Mouse (Mus musculus): ENCODE data around the gene Chsy1. TPM values are rescaled to one million over a fixed set of nuclear protein-coding genes. Genes with fewer than 3 reads are reported as not detected.

Gene Chsy1
- total and polyA plus RNA-seq, 2 experiments from 2014 or later: 8.7 to 49.9 TPM

- H3K27me3 ChIP-seq (ENCODE audit: insufficient read depth, low read length): no peaks in the 10 kb centered on the region
- H3K9me3 ChIP-seq (ENCODE audit: low read length): no peaks in the 10 kb centered on the region
- peaks cover 24% of the 10 kb centered on the region for H3K4me1 ChIP-seq (ENCODE audit: insufficient read depth)
- H3K4me3 ChIP-seq (ENCODE audit: low read depth, low read length): no peak overlapping the region
- 86% methylated on average over 4 of the region's 4 CpGs for WGBS
- H3K36me3 ChIP-seq (ENCODE audit: insufficient read depth): no peaks in the 10 kb centered on the region
- ATAC-seq (no peak), DNase-seq (no peak)
- H3K27ac ChIP-seq (ENCODE audit: low read depth, low read length): no peak overlapping the region
- no peak overlapping the region for H3K9ac ChIP-seq
- no peak for TF ChIP-seq CTCF (IDR thresholded peaks at IDR 0.05; ENCODE audit: low read depth)
- no peak overlapping the region for H3K4me2 ChIP-seq (ENCODE audit: low read depth)
Measured at GRCm38 (mm10) chr7:66137309-66137708, 28.0 kb downstream of the Chsy1 start.

GRCm38 (mm10) chr7:66138301-66138700 is 29.0 kb downstream of the Chsy1 start:
- TF ChIP-seq CTCF (IDR thresholded peaks at IDR 0.05; ENCODE audit: low read depth): no peak
- Histone ChIP-seq H3K4me1 (ENCODE audit: insufficient read depth) (peaks cover 30% of the 10 kb centered on the region), H3K9ac (no peak overlapping the region), H3K27me3 (ENCODE audit: insufficient read depth, low read length) (no peaks in the 10 kb centered on the region), H3K9me3 (ENCODE audit: low read length) (no peaks in the 10 kb centered on the region), H3K4me2 (ENCODE audit: low read depth) (no peak overlapping the region), H3K36me3 (ENCODE audit: insufficient read depth) (no peaks in the 10 kb centered on the region), H3K4me3 (ENCODE audit: low read depth, low read length) (no peak overlapping the region), H3K27ac (ENCODE audit: low read depth, low read length) (no peak overlapping the region)
- ATAC-seq (peak; percentile 40), DNase-seq (peak; percentile 58)
- 23% methylated on average over 4 of the region's 4 CpGs for WGBS

GRCm38 (mm10) chr7:66138878-66139277 is 29.6 kb downstream of the Chsy1 start:
- H3K9ac ChIP-seq: no peak overlapping the region
- 90% methylated on average over 5 of the region's 5 CpGs for WGBS
- peaks cover 30% of the 10 kb centered on the region for H3K4me1 ChIP-seq (ENCODE audit: insufficient read depth)
- DNase-seq (no peak), ATAC-seq (no peak)
- H3K36me3 ChIP-seq (ENCODE audit: insufficient read depth): no peaks in the 10 kb centered on the region
- H3K27me3 ChIP-seq (ENCODE audit: insufficient read depth, low read length): no peaks in the 10 kb centered on the region
- H3K27ac ChIP-seq (ENCODE audit: low read depth, low read length): no peak overlapping the region
- H3K4me3 ChIP-seq (ENCODE audit: low read depth, low read length): no peak overlapping the region
- H3K4me2 ChIP-seq (ENCODE audit: low read depth): no peak overlapping the region
- no peaks in the 10 kb centered on the region for H3K9me3 ChIP-seq (ENCODE audit: low read length)
- TF ChIP-seq CTCF (IDR thresholded peaks at IDR 0.05; ENCODE audit: low read depth): no peak

GRCm38 (mm10) chr7:66140095-66140494 is 30.8 kb downstream of the Chsy1 start:
- TF ChIP-seq CTCF (IDR thresholded peaks at IDR 0.05; ENCODE audit: low read depth): no peak
- H3K27me3 ChIP-seq (ENCODE audit: insufficient read depth, low read length): no peaks in the 10 kb centered on the region
- H3K4me3 ChIP-seq (ENCODE audit: low read depth, low read length): no peak overlapping the region
- no peak overlapping the region for H3K4me2 ChIP-seq (ENCODE audit: low read depth)
- peaks cover 25% of the 10 kb centered on the region for H3K4me1 ChIP-seq (ENCODE audit: insufficient read depth)
- H3K27ac ChIP-seq (ENCODE audit: low read depth, low read length): no peak overlapping the region
- ATAC-seq (no peak), DNase-seq (no peak)
- 65% methylated on average over 3 of the region's 3 CpGs for WGBS
- H3K9me3 ChIP-seq (ENCODE audit: low read length): no peaks in the 10 kb centered on the region
- no peaks in the 10 kb centered on the region for H3K36me3 ChIP-seq (ENCODE audit: insufficient read depth)
- no peak overlapping the region for H3K9ac ChIP-seq

- Histone ChIP-seq H3K4me2 (ENCODE audit: low read depth) (no peak overlapping the region), H3K36me3 (ENCODE audit: insufficient read depth) (no peaks in the 10 kb centered on the region), H3K9me3 (ENCODE audit: low read length) (no peaks in the 10 kb centered on the region), H3K4me3 (ENCODE audit: low read depth, low read length) (no peak overlapping the region), H3K27ac (ENCODE audit: low read depth, low read length) (peak overlapping the region; percentile 47), H3K4me1 (ENCODE audit: insufficient read depth) (peaks cover 25% of the 10 kb centered on the region), H3K27me3 (ENCODE audit: insufficient read depth, low read length) (no peaks in the 10 kb centered on the region), H3K9ac (0 out of 2 replicates have a peak overlapping the region, but pooled peaks have one; percentile 10)
- WGBS: 15% methylated on average over 4 of the region's 4 CpGs
- ATAC-seq: peak; percentile 66
- no peak for TF ChIP-seq CTCF (IDR thresholded peaks at IDR 0.05; ENCODE audit: low read depth)
- peak; percentile 34 for DNase-seq
Measured at GRCm38 (mm10) chr7:66140923-66141570, 31.7 kb downstream of the Chsy1 start.

- Histone ChIP-seq H3K4me2 (ENCODE audit: low read depth) (no peak overlapping the region), H3K27me3 (ENCODE audit: insufficient read depth, low read length) (no peaks in the 10 kb centered on the region), H3K4me3 (ENCODE audit: low read depth, low read length) (no peak overlapping the region), H3K36me3 (ENCODE audit: insufficient read depth) (no peaks in the 10 kb centered on the region), H3K9me3 (ENCODE audit: low read length) (no peaks in the 10 kb centered on the region), H3K27ac (ENCODE audit: low read depth, low read length) (no peak overlapping the region), H3K9ac (no peak overlapping the region), H3K4me1 (ENCODE audit: insufficient read depth) (peaks cover 25% of the 10 kb centered on the region)
- TF ChIP-seq CTCF (IDR thresholded peaks at IDR 0.05; ENCODE audit: low read depth): no peak
- DNase-seq: no peak
- ATAC-seq: peak; percentile 24; the same call in 1 of the 2 replicates
- WGBS: 72% methylated on average over 7 of the region's 7 CpGs
Measured at GRCm38 (mm10) chr7:66142514-66142913, 33.2 kb downstream of the Chsy1 start.

GRCm38 (mm10) chr7:66144543-66144942 is 35.2 kb downstream of the Chsy1 start:
- Histone ChIP-seq H3K36me3 (ENCODE audit: insufficient read depth) (no peaks in the 10 kb centered on the region), H3K9ac (no peak overlapping the region), H3K4me1 (ENCODE audit: insufficient read depth) (peaks cover 18% of the 10 kb centered on the region), H3K9me3 (ENCODE audit: low read length) (no peaks in the 10 kb centered on the region), H3K27ac (ENCODE audit: low read depth, low read length) (no peak overlapping the region), H3K4me2 (ENCODE audit: low read depth) (no peak overlapping the region), H3K4me3 (ENCODE audit: low read depth, low read length) (no peak overlapping the region), H3K27me3 (ENCODE audit: insufficient read depth, low read length) (no peaks in the 10 kb centered on the region)
- no peak for DNase-seq
- WGBS: 96% methylated on average over 2 of the region's 2 CpGs
- TF ChIP-seq CTCF (IDR thresholded peaks at IDR 0.05; ENCODE audit: low read depth): no peak
- no peak for ATAC-seq

Data from forebrain, postnatal 0 days (tissue).